Mouse (Mus musculus) T-helper 17 cell (primary cell): ENCODE measurements at regions not wholly inside any gene's neighbourhood (a gene's known extent, or its start where the extent isn't known, plus 50 kb on each side); places are given as distances from the start of the nearest gene placed in this dataset.
"Not testable (repeated sequence)": the region's sequence is repeated elsewhere in the genome, so short reads cannot be mapped to it uniquely, and the experiment has no call there.

Experiments used
- in situ Hi-C, 2 experiments: fragments of 300-600 bp; cut with MboI, MseI; formaldehyde crosslinking; loops; 1 replicate in 1 of 2; 2 replicates in 1 of 2; pipeline ENCODE4 v1.15.1; 2025; ENCODE audit warnings: high pct_unique_total_duplicates in 2 of 2

GRCm38 (mm10) chr11:13978524-13978923, 620.6 kb upstream of the Pom121l12 start:
- in situ Hi-C loops: no loop called here

- in situ Hi-C loops: no loop called here
Measured at GRCm38 (mm10) chr11:14016637-14017036, 582.4 kb upstream of the Pom121l12 start.

GRCm38 (mm10) chr11:14031412-14032122, 567.5 kb upstream of the Pom121l12 start:
- in situ Hi-C loops: no loop called here

GRCm38 (mm10) chr11:14032498-14032897, 566.6 kb upstream of the Pom121l12 start:
- in situ Hi-C loops: not testable (repeated sequence)

GRCm38 (mm10) chr11:14059118-14059517, 540.0 kb upstream of the Pom121l12 start:
- in situ Hi-C loops: no loop called here

GRCm38 (mm10) chr11:14072104-14072503, 527.0 kb upstream of the Pom121l12 start:
- in situ Hi-C loops: loop anchor here in 1 of 2 experiments (5.0 kb wide), 1 partner anchor 100 kb away; no protein-coding TSS in a partner anchor

GRCm38 (mm10) chr11:14072570-14072969, 526.5 kb upstream of the Pom121l12 start:
- in situ Hi-C loops: loop anchor here in 1 of 2 experiments (5.0 kb wide), 1 partner anchor 100 kb away; no protein-coding TSS in a partner anchor
